Mouse (Mus musculus) central nervous system, embryonic 11.5 days (tissue): Measurements from ENCODE around the gene Setd1b. TPM values are rescaled to one million over a fixed set of nuclear protein-coding genes. Genes with fewer than 3 reads are reported as not detected.

Source experiments
- polyA plus RNA-seq: library from polyadenylated mRNA; depleted of rRNA; stranded (reverse); fragments of >200 nt; gene quantifications from 2 replicates; pipeline ENCODE4 v1.2.3, GENCODE M21; 2012; rRNA removed

Setd1b gene
- 14.5 and 14.8 TPM in 2 replicates for polyA plus RNA-seq

DNA sequence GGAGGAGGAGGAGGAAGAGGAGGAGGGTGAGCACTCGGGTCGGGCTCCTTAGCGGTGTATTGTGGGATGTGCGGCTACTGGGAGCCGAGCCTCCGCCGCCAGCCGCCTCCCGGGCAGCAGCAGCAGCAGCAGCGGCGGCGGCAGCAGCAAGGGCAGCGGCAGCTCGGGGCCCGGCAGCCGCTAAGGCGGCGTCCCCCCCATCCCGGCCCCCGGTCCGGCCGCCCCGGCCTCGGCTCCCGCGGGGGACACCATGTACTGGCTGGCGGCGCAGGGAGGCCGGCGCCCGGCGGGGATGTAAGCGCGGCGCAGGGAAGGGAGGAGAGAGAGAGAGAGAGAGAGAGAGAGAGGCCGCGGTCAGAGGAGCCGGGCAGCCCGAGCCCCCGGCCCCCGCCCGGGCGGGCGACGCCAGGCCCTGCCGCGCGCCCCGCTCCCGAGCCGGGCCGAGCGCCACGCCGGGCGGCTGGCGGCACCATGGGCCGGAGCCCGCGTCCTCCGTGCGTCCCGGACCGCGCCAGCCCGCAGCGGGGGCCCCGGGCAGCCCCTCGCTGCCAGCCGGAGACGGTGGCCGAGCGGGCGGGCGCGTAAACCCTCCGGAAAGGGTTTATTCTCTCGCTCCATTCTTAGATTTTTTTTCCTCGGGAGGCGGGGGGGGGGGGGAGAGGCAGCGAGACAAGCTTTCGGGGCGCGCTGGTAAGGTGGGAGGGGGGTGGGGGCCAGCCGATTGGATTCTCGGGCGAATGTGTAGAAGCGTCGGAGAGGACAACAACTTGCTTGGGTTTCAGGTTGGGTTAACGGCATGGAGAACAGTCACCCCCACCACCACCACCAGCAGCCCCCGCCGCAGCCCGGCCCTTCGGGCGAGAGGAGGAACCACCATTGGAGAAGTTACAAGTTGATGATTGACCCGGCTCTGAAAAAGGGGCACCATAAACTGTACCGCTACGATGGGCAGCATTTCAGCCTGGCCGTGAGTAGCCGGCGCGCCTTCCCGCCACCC, at the start of gene Setd1b:
Gene Setd1b (plus strand): TSS at position 33 of the 997 bp plus-strand sequence.

DNA sequence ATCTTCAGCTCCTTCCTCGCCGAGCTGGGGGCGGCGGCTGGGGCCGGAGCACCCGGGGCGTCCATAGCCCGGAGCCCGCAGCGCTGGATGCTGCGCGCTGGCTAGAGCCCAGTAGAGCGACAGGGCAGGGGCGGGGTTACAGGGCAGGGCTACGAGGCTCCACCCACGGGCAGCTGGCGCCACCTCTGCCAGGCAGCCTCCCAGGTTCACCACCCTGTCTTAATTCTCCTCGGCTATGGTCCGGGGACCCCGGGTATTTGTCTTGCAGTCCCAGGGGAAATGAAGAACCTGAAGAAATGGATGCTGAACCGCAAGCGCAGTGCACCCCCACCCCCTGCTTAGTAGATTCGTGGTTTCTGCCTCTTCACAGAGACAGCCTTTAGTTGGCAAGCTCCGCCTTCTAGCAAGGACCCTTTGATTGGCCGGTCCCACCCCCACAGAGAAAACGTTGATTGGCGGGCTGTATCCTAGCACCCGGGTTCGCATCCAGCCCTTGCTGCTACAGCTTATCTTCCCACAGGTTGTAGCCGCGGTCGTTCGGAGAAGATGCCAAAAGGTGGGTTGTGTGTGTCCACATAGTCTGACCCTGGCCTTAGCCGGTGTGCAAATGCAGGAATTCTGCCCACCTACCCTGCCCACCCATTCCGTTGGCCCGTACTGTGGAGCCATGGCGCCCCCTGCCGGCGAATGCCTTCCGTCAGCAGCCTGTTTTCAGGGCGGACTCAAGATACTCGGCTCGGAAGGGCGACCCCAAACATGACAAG, 9.5 kb upstream of the Setd1b start, which contains the start of gene Rhof:
Gene Rhof (minus strand): TSS at position 385 of the 764 bp plus-strand sequence.

DNA sequence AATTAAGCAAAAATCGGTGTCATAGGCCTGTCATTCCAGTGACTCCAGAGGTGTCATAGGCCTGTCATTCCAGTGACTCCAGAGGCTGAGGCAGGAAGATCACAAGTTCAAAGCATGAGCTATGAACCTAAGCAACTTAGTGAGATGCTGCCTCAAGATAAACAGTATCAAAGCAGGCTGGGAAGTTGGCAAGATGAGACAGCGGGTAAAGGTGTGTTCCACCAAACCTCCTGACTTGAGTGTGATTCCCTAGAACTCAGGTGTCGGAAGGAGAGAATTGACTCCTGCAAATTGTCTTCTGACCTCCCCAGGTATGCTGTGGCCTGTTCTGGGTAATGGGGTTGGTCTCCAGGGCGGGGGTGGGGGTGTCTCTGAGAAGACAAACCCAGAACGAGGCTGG, 27.3 kb downstream of the Setd1b start, which contains the start of gene Psmd9:
Gene Psmd9 (plus strand): TSS at position 130 of the 400 bp plus-strand sequence.

DNA sequence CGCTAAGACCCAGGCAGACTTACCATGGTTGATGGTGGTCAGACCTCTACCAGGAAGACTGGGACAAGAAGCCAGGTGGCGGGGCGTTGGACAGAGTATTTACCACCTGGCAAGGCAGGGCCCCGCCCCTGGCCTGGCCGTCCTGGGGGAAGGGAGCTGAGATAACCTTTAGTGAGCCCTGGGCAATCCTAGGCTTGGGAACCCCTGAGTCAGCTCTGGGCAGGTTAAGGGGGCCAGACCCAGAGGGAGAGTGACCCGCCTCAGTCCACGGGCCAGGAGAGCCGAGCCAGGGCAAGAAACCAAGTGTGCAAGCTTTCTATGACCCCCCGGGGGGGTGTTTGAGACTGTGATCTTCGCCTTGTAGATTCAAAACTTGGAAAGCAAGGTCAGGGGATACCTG, 40.7 kb downstream of the Setd1b start, which contains the start of gene Hpd:
Gene Hpd (minus strand): TSS at position 77 of the 400 bp plus-strand sequence.

Other genes with a start within 250 kb of the Setd1b start
- gene Kdm2b, start 152.4 kb upstream of the Setd1b start, polyA plus RNA-seq = 63.0 and 143 TPM in 2 replicates
- gene Orai1, start 127.1 kb upstream of the Setd1b start, polyA plus RNA-seq = 5.3 and 11.2 TPM in 2 replicates
- gene Morn3, start 95.2 kb upstream of the Setd1b start, polyA plus RNA-seq = 0.06 and 0.72 TPM in 2 replicates
- 6.3 and 11.1 TPM in 2 replicates for gene Tmem120b, start 73.8 kb upstream of the Setd1b start, polyA plus RNA-seq
- 2.1 and 3.3 TPM in 2 replicates for gene Rhof, start 9.5 kb upstream of the Setd1b start, polyA plus RNA-seq
- gene Psmd9, start 27.2 kb downstream of the Setd1b start, polyA plus RNA-seq = 38.8 and 63.0 TPM in 2 replicates
- 0.22 and 0.25 TPM in 2 replicates for gene Hpd, start 40.5 kb downstream of the Setd1b start, polyA plus RNA-seq
- gene Wdr66, start 109.9 kb downstream of the Setd1b start, polyA plus RNA-seq = 4.6 and 5.1 TPM in 2 replicates
- gene Bcl7a, start 201.6 kb downstream of the Setd1b start, polyA plus RNA-seq = 52.3 and 57.0 TPM in 2 replicates